Mouse (Mus musculus) v-Abl transformed pro-B cells (cell line): ENCODE data around the gene Tex2.

Experiments used
- in situ Hi-C, 2 experiments: fragments of 400-800 bp; cut with MboI; formaldehyde crosslinking; loops; one replicate each; pipeline ENCODE4 v1.15.1; 2025; ENCODE audit not compliant: unreplicated experiment in 2 of 2

Tex2 gene

DNA sequence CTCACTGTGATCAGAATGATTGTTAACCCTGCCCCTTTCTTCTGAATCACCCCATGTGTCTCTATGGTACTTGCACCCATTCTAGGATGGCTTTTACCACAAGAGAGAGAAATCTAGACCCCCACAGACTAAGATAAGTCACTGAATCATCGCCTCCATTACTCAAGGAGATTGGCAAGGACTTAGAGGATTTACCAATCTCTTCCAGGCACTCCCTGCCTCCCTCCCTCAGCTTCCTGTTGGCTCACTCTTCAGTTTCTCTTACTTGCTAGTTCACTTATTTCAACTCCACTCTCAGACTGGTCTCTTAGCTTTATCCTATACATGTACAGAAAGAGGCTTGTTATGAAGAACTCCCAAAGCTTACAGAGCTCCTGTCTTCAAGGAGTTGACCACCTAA, 137.9 kb downstream of the Tex2 start:
- in situ Hi-C loops = loop anchor here in 1 of 2 experiments (25.0 kb wide), 1 partner anchor 138 kb away; no protein-coding TSS in a partner anchor

DNA sequence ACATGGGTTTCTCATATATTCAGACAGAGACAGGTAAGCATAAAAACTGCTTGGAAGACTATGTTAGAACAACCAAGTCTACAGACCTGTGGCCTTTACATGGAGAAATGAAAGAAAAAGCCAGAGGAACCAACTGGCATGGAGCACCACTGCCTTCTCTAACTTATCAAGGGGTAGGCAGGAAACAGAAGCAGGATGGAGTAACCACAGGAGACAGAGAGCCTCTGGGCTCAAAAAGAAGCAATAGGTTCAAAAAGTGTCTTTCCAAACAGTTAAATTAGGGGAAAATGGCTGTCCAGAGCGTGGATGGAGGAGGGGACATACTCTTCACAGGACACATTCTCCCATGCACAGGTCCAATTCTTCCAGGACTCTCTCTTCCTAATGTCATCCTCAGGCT, 141.6 kb downstream of the Tex2 start:
- in situ Hi-C loops = no loop called here

DNA sequence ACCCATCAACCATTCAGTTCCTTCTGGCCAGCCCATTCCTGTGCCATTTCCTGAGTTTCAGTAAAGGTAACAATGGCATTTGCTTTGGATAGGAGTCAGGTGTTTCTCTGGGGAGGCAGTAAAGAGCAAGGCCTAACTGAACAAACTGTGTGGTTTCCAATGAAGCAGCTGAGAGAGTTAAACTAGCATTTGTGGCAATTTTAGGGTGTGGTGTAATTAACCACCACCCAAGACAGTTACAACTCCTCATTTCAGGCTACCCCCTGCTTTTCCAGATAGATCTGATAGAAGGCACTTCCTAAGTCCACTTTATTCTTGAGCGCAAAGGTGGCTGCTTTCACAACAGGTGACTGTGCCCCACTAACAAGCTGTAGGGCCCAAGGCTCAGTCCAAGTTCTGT, 144.7 kb downstream of the Tex2 start:
- in situ Hi-C loops = no loop called here

DNA sequence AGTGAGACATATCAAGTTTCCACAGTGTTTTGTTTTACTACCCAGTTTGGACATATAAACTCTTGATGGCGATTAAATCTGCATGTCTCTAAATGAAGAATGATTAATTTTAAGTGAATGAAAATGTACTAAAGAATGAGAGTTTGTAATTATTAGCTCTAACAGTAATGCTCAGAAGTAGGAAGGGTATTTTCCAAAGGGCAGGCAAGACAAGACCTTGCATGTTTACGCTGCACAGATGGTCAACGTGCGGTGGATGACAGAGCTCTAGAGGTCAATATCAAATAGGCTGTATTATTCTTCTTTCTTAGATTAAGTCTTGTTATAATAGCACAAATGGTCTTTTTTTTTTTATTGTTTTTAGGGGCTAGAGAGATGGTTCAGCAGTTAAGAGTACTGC, 147.3 kb downstream of the Tex2 start:
- in situ Hi-C loops = no loop called here

DNA sequence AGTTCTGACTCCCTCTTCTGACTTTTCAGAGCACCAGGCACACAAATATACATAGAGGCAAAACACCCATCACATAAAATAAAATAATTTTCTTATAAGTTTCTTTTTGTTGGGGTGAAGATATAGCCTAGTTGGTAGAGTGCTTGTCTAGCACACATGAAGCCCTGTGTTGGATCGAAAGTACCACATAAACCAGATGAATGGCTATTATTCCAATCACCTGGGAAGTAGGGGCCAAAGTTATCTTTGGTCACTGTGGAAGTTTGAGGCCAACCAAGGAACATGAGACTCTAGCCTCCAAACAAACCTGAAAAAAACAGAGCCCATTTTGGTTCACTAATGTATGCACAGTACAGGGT, 147.7 kb downstream of the Tex2 start:
- in situ Hi-C loops = no loop called here

DNA sequence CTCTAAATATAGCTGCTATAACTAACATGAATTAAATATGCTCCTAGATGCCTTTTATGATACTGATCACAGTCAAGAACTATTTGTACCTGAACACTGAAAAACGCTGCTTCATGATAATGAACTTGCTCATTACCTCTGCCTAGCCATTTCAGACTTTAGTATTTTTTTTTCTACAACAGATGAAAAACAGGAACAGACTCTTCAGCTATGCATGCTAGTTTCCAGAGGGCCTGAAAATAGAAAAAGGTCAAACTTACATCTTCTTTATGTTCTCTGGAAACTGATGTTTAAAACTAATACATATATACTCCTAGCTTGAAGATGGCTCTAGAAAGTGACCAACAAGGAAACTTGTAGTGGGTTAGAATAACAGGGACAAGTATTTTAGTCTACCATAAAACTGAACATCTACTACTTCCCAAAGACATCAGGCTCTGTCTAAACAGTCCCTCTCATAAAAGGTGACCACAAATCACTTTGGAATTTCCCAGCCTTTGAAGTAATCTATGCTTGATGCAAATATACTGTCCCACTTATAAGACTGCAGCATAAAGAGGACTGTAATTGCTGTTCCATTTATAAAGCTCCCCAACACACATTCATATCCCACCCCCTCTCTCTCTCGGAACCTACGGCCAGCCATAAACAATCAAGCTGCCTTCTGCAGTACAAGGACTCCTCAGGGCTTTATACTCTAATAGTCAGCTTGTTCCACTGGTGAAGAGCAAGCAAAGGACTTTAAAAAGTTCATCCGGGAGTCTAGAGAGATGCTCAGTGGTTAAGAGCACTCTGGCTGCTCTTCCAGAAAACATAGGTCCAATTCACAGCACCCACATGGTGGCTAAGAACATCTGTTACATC, 148.3 kb downstream of the Tex2 start:
- in situ Hi-C loops = no loop called here

DNA sequence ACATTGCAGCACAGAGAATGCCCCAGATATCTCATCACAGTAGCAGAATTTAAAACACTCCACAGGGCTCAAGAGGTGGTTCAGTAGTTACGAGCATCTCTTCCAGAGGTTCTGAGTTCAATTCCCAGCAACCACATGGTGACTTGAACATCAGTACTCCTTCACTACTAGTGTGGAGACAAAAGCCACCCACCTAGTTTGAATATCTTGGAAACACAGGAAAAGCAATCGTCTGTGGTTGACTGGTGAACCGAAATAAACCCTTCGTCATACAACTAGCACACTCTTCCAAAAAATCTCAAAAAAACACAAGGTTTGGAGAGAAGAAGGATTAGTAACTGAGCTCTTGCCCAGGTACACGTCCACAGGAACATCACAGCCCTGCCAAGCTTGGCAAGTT, 149.4 kb downstream of the Tex2 start:
- in situ Hi-C loops = no loop called here

DNA sequence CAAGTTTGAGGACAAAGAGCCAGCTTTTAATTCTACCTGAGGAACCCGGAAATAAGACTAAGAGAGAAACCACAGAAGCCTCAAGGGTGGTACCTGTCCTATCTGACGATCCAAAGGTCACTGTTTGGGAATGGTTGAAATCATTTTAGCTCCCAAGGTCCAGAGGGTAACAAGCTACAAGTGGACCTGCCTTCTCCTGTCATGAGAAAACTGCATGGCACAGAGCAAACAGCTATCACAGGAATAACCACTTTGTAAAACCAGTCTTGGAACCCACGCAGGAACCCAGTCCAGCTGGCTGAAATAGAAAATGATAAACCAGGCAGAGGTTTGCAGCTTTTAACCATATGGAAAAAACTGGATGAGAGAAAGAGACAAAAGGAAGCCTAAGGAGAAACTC, 150.9 kb downstream of the Tex2 start:
- in situ Hi-C loops = no loop called here

DNA sequence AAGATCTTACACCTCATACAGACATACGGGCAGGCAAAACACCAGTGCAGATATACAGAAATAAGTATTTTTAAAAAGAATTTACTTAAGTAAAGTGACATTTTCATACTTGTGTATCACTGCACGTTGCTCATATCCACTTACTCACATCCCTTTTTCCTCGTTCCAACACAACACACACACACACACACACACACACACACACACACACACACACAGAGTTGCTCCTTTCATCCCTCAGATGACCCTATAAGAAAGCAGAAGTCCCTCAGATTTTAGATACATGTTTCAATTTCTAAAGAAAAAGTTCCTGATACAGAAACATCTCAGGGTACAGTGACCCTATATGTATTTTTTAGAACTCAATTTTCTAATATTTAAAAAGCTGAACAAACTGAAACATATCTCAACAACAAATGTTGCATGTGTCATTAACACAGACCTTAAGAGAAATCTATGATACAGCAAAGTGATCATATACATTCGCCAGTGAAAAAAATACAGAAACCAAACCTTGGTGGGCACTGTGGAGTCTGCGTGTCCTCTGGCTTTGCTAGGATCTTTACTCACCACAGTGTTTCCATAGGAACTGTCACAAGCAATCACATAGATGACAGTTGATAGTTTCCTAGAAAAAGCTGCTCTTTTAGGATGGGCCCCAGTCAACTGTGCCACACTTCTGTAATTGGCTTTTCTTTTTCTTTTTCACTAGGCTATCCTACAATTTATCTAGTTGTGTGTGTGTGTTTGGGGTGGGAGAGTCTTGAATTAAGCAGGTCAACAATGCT, 151.9 kb downstream of the Tex2 start:
- in situ Hi-C loops = no loop called here

DNA sequence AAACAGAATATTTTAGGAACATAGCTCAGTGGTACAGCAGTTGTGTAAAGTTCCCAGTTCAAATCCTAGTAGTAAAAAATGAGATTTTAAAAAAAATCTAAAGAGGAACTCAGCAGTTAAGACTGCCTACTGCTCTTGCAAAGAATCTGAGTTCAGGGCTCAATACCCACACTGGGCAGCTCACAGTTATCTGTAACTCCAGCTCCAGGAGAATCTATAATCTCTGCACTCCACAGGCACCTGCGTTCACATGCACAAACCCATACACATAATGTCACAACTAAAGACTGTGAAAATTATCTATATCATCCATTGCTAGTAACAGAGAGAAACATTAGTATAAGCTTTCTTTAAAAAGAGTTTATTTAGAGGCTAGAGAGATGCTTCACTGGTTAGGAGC, 152.6 kb downstream of the Tex2 start:
- in situ Hi-C loops = no loop called here

DNA sequence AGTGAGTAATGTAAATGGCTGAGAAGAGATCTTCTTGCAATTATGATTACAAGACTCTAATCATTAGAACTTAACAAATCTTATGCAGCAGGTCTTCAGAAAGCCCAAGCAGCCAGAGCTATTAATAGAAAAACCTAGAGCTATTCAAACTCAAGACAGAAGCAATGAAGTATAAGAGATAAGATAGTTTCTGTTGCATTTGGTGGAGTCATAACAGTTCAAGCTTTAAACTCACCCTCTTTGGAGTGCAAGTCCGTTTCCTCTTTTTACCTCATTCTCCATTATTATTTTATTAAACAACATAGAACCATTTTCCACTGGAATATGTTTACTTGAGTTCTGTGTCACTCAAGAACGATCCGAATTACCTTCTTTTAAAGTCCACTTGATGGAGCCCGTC, 154.7 kb downstream of the Tex2 start:
- in situ Hi-C loops = no loop called here
